19 mouse cellular contexts compared by ENCODE assay signal in the genomic region with DNA sequence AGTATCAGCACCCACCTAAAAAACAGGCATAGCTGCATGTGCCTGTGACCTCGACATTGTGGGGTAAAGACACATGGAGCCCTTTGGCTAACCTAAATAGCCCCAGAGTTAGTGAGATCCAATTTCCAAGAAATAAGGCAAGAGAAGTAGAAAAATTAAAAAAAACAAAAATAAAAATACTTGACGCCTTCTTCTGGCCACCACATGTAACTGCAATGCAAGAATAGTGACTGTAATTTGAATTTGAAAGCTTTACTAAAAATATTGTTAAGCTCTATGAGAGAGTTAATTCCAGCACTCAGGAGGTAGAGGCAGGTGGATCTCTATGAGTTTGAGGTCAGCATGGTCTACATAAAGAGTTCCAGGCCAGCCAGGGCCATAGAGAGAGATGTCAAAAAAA. TPM values are rescaled to one million over a fixed set of nuclear protein-coding genes. Genes with fewer than 3 reads are reported as not detected.
A peak's percentile ranks its signal among the peaks of the same experiment; 100 is the strongest.
DNase-seq lines count a peak whose midpoint lies in the region; ATAC-seq and TF ChIP-seq lines count a peak whose summit lies in the region.
"Had no signal": no experiment of that assay in that cellular context is flagged by ENCODE, and none has a peak within 500 bp of the region (broad histone marks: within the 10 kb centered on the region; RNA-seq: fewer than 3 reads in every experiment).

No protein-coding gene starts in this region.

- DNase-seq in heart, adult 2 months = no peak
- DNase-seq in heart, postnatal 10 days = no peak
- DNase-seq in left cerebral cortex, adult 2 months (ENCODE audit: extremely low spot score in 1 of 2, low spot score in 2 of 2) = no peak
- no peak for DNase-seq in left cerebral cortex, postnatal 36 days (ENCODE audit: low spot score in 2 of 2)
- no peak for DNase-seq in midbrain, postnatal 0 days (ENCODE audit: low spot score)
- no peak for DNase-seq in embryo, embryonic 9.5 days (ENCODE audit: extremely low spot score)
- DNase-seq: adrenal gland, postnatal 14 days; cerebellum, adult 11-12 months; cerebellum, adult 9-10 months; cerebellum, postnatal 25 days; gastrocnemius, postnatal 14 days; heart, postnatal 4 days had no signal

- no peaks in the 10 kb centered on the region for H3K27me3 ChIP-seq in heart, adult 2 months (ENCODE audit: control insufficient read depth, insufficient read depth, low read length)
- H3K27me3 ChIP-seq in midbrain, postnatal 0 days (ENCODE audit: insufficient read depth, low read length) = no peaks in the 10 kb centered on the region
- H3K27me3 ChIP-seq in midbrain, embryonic 16.5 days (ENCODE audit: control insufficient read depth, insufficient read depth, low read depth, low read length) = no peaks in the 10 kb centered on the region
- H3K27me3 ChIP-seq: embryonic facial prominence, embryonic 13.5 days; heart, embryonic 13.5 days; hindbrain, embryonic 12.5 days had no signal

- no peak for ATAC-seq in midbrain, postnatal 0 days (ENCODE audit: low FRiP score)
- no peak for ATAC-seq in midbrain, embryonic 16.5 days
- ATAC-seq: forebrain, embryonic 16.5 days had no signal

- no peak overlapping the region for H3K4me2 ChIP-seq in midbrain, postnatal 0 days (ENCODE audit: low read depth, low read length, poor library complexity, severe bottlenecking)
- H3K4me2 ChIP-seq in midbrain, embryonic 16.5 days (ENCODE audit: low read length) = no peak overlapping the region
- H3K4me2 ChIP-seq: embryonic facial prominence, embryonic 13.5 days; forebrain, embryonic 12.5 days; heart, embryonic 13.5 days; hindbrain, embryonic 12.5 days had no signal

- peak; percentile 26; the same call in 1 of the 2 replicates for TF ChIP-seq CTCF in heart, adult 2 months (IDR thresholded peaks at IDR 0.05)
- peak; percentile 30 for TF ChIP-seq CTCF in left cerebral cortex, adult 2 months (IDR thresholded peaks at IDR 0.05)
- TF ChIP-seq CTCF in midbrain, postnatal 0 days (IDR thresholded peaks at IDR 0.05) = peak; percentile 35

- H3K9ac ChIP-seq in heart, adult 2 months (ENCODE audit: low read depth, low read length) = no peak overlapping the region
- no peak overlapping the region for H3K9ac ChIP-seq in midbrain, postnatal 0 days (replicated peaks; ENCODE audit: low read length, poor library complexity, severe bottlenecking)
- H3K9ac ChIP-seq in midbrain, embryonic 16.5 days (ENCODE audit: low read depth, low read length) = no peak overlapping the region
- H3K9ac ChIP-seq: embryonic facial prominence, embryonic 13.5 days; forebrain, embryonic 12.5 days; heart, embryonic 13.5 days; hindbrain, embryonic 12.5 days had no signal

- WGBS in heart, adult 2 months = 81% methylated on average over 2 of the region's 2 CpGs
- 80% methylated on average over 2 of the region's 2 CpGs for WGBS in midbrain, postnatal 0 days
- 79% methylated on average over 2 of the region's 2 CpGs for WGBS in midbrain, embryonic 16.5 days

- H3K27ac ChIP-seq in heart, adult 2 months = no peak overlapping the region
- no peak overlapping the region for H3K27ac ChIP-seq in left cerebral cortex, adult 2 months
- no peak overlapping the region for H3K27ac ChIP-seq in midbrain, postnatal 0 days (ENCODE audit: low read depth, low read length)
- H3K27ac ChIP-seq in midbrain, embryonic 16.5 days (ENCODE audit: low read length) = no peak overlapping the region
- H3K27ac ChIP-seq: embryonic facial prominence, embryonic 13.5 days; forebrain, embryonic 12.5 days; heart, embryonic 13.5 days; hindbrain, embryonic 12.5 days had no signal

- peaks cover 1% of the 10 kb centered on the region; the same call in 1 of the 2 replicates for H3K4me1 ChIP-seq in heart, adult 2 months (ENCODE audit: control insufficient read depth, insufficient read depth, low read length)
- no peaks in the 10 kb centered on the region for H3K4me1 ChIP-seq in midbrain, postnatal 0 days (ENCODE audit: insufficient read depth, low read length)
- peaks cover 4% of the 10 kb centered on the region; the same call in 1 of the 2 replicates for H3K4me1 ChIP-seq in midbrain, embryonic 16.5 days (ENCODE audit: control insufficient read depth, insufficient read depth, low read length)

- no peaks in the 10 kb centered on the region for H3K9me3 ChIP-seq in midbrain, postnatal 0 days (ENCODE audit: low read length)
- no peaks in the 10 kb centered on the region for H3K9me3 ChIP-seq in midbrain, embryonic 16.5 days (replicated peaks; ENCODE audit: control insufficient read depth, low read length, poor library complexity, severe bottlenecking)
- H3K9me3 ChIP-seq: embryonic facial prominence, embryonic 13.5 days; forebrain, embryonic 12.5 days; heart, embryonic 13.5 days had no signal

- intact Hi-C loops in heart, adult 2 months (cut with DNase I) = no loop called here
- intact Hi-C loops in heart, postnatal 10 days (cut with DNase I) = no loop called here
- intact Hi-C loops in left cerebral cortex, adult 2 months (cut with DNase I) = no loop called here
- intact Hi-C loops in left cerebral cortex, postnatal 36 days (cut with DNase I) = no loop called here

- no peak for TF ChIP-seq POLR2A in heart, adult 2 months (IDR thresholded peaks at IDR 0.05; ENCODE audit: insufficient read depth, low read depth, low read length)

- no peaks in the 10 kb centered on the region for H3K79me2 ChIP-seq in heart, adult 2 months (replicated peaks; ENCODE audit: control insufficient read depth, insufficient read depth, low read length)

- H3K36me3 ChIP-seq in heart, adult 2 months (ENCODE audit: control insufficient read depth, insufficient read depth, low read length) = no peaks in the 10 kb centered on the region
- H3K36me3 ChIP-seq in midbrain, postnatal 0 days (ENCODE audit: insufficient read depth, low read length) = no peaks in the 10 kb centered on the region
- H3K36me3 ChIP-seq in midbrain, embryonic 16.5 days (ENCODE audit: control insufficient read depth, insufficient read depth, low read length) = no peaks in the 10 kb centered on the region
- H3K36me3 ChIP-seq: embryonic facial prominence, embryonic 13.5 days; forebrain, embryonic 12.5 days; heart, embryonic 13.5 days; hindbrain, embryonic 12.5 days had no signal

- no peak overlapping the region for H3K4me3 ChIP-seq in heart, adult 2 months
- H3K4me3 ChIP-seq in left cerebral cortex, adult 2 months = no peak overlapping the region
- H3K4me3 ChIP-seq in midbrain, postnatal 0 days (ENCODE audit: low read depth, low read length) = no peak overlapping the region
- H3K4me3 ChIP-seq in midbrain, embryonic 16.5 days (ENCODE audit: low read depth, low read length) = no peak overlapping the region
- H3K4me3 ChIP-seq: embryonic facial prominence, embryonic 13.5 days; forebrain, embryonic 12.5 days; heart, embryonic 13.5 days; hindbrain, embryonic 12.5 days had no signal

- TF ChIP-seq EP300 in heart, adult 2 months (IDR thresholded peaks at IDR 0.05; ENCODE audit: insufficient read depth, low read depth, low read length) = no peak

RNA-seq across cellular contexts. Expression of a gene that starts 39.3 kb away (rescaled TPM):
- total RNA-seq in heart, adult 2 months (2021) = 10 to 100 TPM; 28.1 to 31.0 TPM
- polyA plus RNA-seq in heart, adult 2 months (2012; rRNA removed) = 10.5 and 16.2 TPM in 2 replicates
- 10 to 100 TPM; 42.8 to 44.9 TPM for total RNA-seq in heart, postnatal 10 days (2021)
- total RNA-seq in left cerebral cortex, adult 2 months (2021) = 10 to 100 TPM; 11.4 to 11.5 TPM
- 10 to 100 TPM; 11.3 to 11.4 TPM for total RNA-seq in left cerebral cortex, postnatal 36 days (2021)
- total RNA-seq in midbrain, postnatal 0 days (2014; rRNA removed) = 5.7 and 11.2 TPM in 2 replicates
- 4.6 and 4.9 TPM in 2 replicates for polyA plus RNA-seq in midbrain, postnatal 0 days (2015; fragmentation: Nextera tagmentation; extraction: Ambion mirVana)
- 4.2 and 4.6 TPM in 2 replicates for polyA plus RNA-seq in midbrain, embryonic 16.5 days (2015; fragmentation: Nextera tagmentation; extraction: Ambion mirVana)
- total RNA-seq: granulocyte monocyte progenitor cell, adult 5-6 weeks had no signal
